Mouse (Mus musculus): ENCODE measurements around the gene Tnni2. TPM values are rescaled to one million over a fixed set of nuclear protein-coding genes. Genes with fewer than 3 reads are reported as not detected.
"Not testable (repeated sequence)": the region's sequence is repeated elsewhere in the genome, so short reads cannot be mapped to it uniquely, and the experiment has no call there.

Gene Tnni2
- total and polyA plus RNA-seq, 3 experiments = 1.0 to 3.5 TPM; not detected in 1

- Histone ChIP-seq H3K36me3 (replicated peaks) (no peaks in the 10 kb centered on the region), H3K4me3 (ENCODE audit: low read depth, low read length) (no peak overlapping the region; the same call in 1 of the 2 replicates), H3K9me3 (replicated peaks) (no peaks in the 10 kb centered on the region), H3K27me3 (ENCODE audit: insufficient read depth, low read length) (no peaks in the 10 kb centered on the region), H3K4me1 (ENCODE audit: insufficient read depth, low read depth, low read length) (peaks cover 89% of the 10 kb centered on the region)
- DNase-seq (ENCODE audit: low spot score) (peak; percentile 61), ATAC-seq (ENCODE audit: extremely low read depth, insufficient number of reproducible peaks, low FRiP score, poor library complexity, severe bottlenecking) (peak; percentile 46; the same call in 1 of the 2 replicates)
- TF ChIP-seq GATA2 (IDR thresholded peaks at IDR 0.05; ENCODE audit: borderline replicate concordance, low read depth, low read length) = no peak
- TF ChIP-seq CTCF (IDR thresholded peaks at IDR 0.05; ENCODE audit: low read depth, low read length) = no peak
- TF ChIP-seq GATA1 (IDR thresholded peaks at IDR 0.05; ENCODE audit: borderline replicate concordance, low read length) = no peak
- no peak for TF ChIP-seq TAL1 (conservative IDR thresholded peaks at IDR 0.05; ENCODE audit: low read depth, low read length)
- no peak for TF ChIP-seq POLR2AphosphoS5 (IDR thresholded peaks at IDR 0.05; ENCODE audit: insufficient replicate concordance, low read depth, low read length)
Measured at GRCm38 (mm10) chr7:142399250-142399649, 42.4 kb upstream of the Tnni2 start.

GRCm38 (mm10) chr7:142400112-142400749 is 41.4 kb upstream of the Tnni2 start:
- no peaks in the 10 kb centered on the region for H3K36me3 ChIP-seq (replicated peaks)
- peaks cover 85% of the 10 kb centered on the region for H3K4me1 ChIP-seq (ENCODE audit: insufficient read depth, low read depth, low read length)
- H3K27me3 ChIP-seq (ENCODE audit: insufficient read depth, low read length) = no peaks in the 10 kb centered on the region
- ATAC-seq (ENCODE audit: extremely low read depth, insufficient number of reproducible peaks, low FRiP score, poor library complexity, severe bottlenecking) (no peak), DNase-seq (ENCODE audit: low spot score) (no peak)
- TF ChIP-seq GATA2 (IDR thresholded peaks at IDR 0.05; ENCODE audit: borderline replicate concordance, low read depth, low read length) = no peak
- no peak for TF ChIP-seq TAL1 (conservative IDR thresholded peaks at IDR 0.05; ENCODE audit: low read depth, low read length)
- no peak for TF ChIP-seq GATA1 (IDR thresholded peaks at IDR 0.05; ENCODE audit: borderline replicate concordance, low read length)
- no peak for TF ChIP-seq CTCF (IDR thresholded peaks at IDR 0.05; ENCODE audit: low read depth, low read length)
- no peak for TF ChIP-seq POLR2AphosphoS5 (IDR thresholded peaks at IDR 0.05; ENCODE audit: insufficient replicate concordance, low read depth, low read length)
- H3K4me3 ChIP-seq (ENCODE audit: low read depth, low read length) = no peak overlapping the region
- H3K9me3 ChIP-seq (replicated peaks) = no peaks in the 10 kb centered on the region

GRCm38 (mm10) chr7:142400750-142401142 is 40.9 kb upstream of the Tnni2 start:
- Histone ChIP-seq H3K4me3 (ENCODE audit: low read depth, low read length) (no peak overlapping the region), H3K4me1 (ENCODE audit: insufficient read depth, low read depth, low read length) (peaks cover 81% of the 10 kb centered on the region), H3K36me3 (replicated peaks) (no peaks in the 10 kb centered on the region), H3K9me3 (replicated peaks) (no peaks in the 10 kb centered on the region), H3K27me3 (ENCODE audit: insufficient read depth, low read length) (no peaks in the 10 kb centered on the region)
- DNase-seq (ENCODE audit: low spot score) (no peak), ATAC-seq (ENCODE audit: extremely low read depth, insufficient number of reproducible peaks, low FRiP score, poor library complexity, severe bottlenecking) (no peak)
- TF ChIP-seq TAL1 (conservative IDR thresholded peaks at IDR 0.05; ENCODE audit: low read depth, low read length) = no peak
- no peak for TF ChIP-seq GATA1 (IDR thresholded peaks at IDR 0.05; ENCODE audit: borderline replicate concordance, low read length)
- TF ChIP-seq POLR2AphosphoS5 (IDR thresholded peaks at IDR 0.05; ENCODE audit: insufficient replicate concordance, low read depth, low read length) = no peak
- TF ChIP-seq CTCF (IDR thresholded peaks at IDR 0.05; ENCODE audit: low read depth, low read length) = no peak
- TF ChIP-seq GATA2 (IDR thresholded peaks at IDR 0.05; ENCODE audit: borderline replicate concordance, low read depth, low read length) = no peak

- DNase-seq (ENCODE audit: low spot score) (no peak), ATAC-seq (ENCODE audit: extremely low read depth, insufficient number of reproducible peaks, low FRiP score, poor library complexity, severe bottlenecking) (peak; percentile 59; the same call in 1 of the 2 replicates)
- Histone ChIP-seq H3K36me3 (replicated peaks) (no peaks in the 10 kb centered on the region), H3K9me3 (replicated peaks) (no peaks in the 10 kb centered on the region), H3K27me3 (ENCODE audit: insufficient read depth, low read length) (no peaks in the 10 kb centered on the region), H3K4me1 (ENCODE audit: insufficient read depth, low read depth, low read length) (peaks cover 62% of the 10 kb centered on the region), H3K4me3 (ENCODE audit: low read depth, low read length) (no peak overlapping the region)
- TF ChIP-seq GATA1 (IDR thresholded peaks at IDR 0.05; ENCODE audit: borderline replicate concordance, low read length) (no peak), POLR2AphosphoS5 (IDR thresholded peaks at IDR 0.05; ENCODE audit: insufficient replicate concordance, low read depth, low read length) (no peak), TAL1 (conservative IDR thresholded peaks at IDR 0.05; ENCODE audit: low read depth, low read length) (no peak), CTCF (IDR thresholded peaks at IDR 0.05; ENCODE audit: low read depth, low read length) (no peak), GATA2 (IDR thresholded peaks at IDR 0.05; ENCODE audit: borderline replicate concordance, low read depth, low read length) (no peak)
Measured at GRCm38 (mm10) chr7:142403591-142403990, 38.0 kb upstream of the Tnni2 start.

GRCm38 (mm10) chr7:142405134-142405533 is 36.5 kb upstream of the Tnni2 start:
- ATAC-seq (ENCODE audit: extremely low read depth, insufficient number of reproducible peaks, low FRiP score, poor library complexity, severe bottlenecking); H3K27me3 ChIP-seq (ENCODE audit: insufficient read depth, low read length); H3K9me3 ChIP-seq (replicated peaks); DNase-seq (ENCODE audit: low spot score); H3K4me3 ChIP-seq (ENCODE audit: low read depth, low read length); H3K36me3 ChIP-seq (replicated peaks): not testable (repeated sequence)
- H3K4me1 ChIP-seq (ENCODE audit: insufficient read depth, low read depth, low read length) = peaks cover 56% of the 10 kb centered on the region

- no peaks in the 10 kb centered on the region for H3K9me3 ChIP-seq (replicated peaks)
- H3K36me3 ChIP-seq (replicated peaks) = no peaks in the 10 kb centered on the region
- TF ChIP-seq CTCF (IDR thresholded peaks at IDR 0.05; ENCODE audit: low read depth, low read length) (no peak), TAL1 (conservative IDR thresholded peaks at IDR 0.05; ENCODE audit: low read depth, low read length) (no peak), POLR2AphosphoS5 (IDR thresholded peaks at IDR 0.05; ENCODE audit: insufficient replicate concordance, low read depth, low read length) (no peak), GATA2 (IDR thresholded peaks at IDR 0.05; ENCODE audit: borderline replicate concordance, low read depth, low read length) (no peak)
- H3K27me3 ChIP-seq (ENCODE audit: insufficient read depth, low read length) = no peaks in the 10 kb centered on the region
- ATAC-seq (ENCODE audit: extremely low read depth, insufficient number of reproducible peaks, low FRiP score, poor library complexity, severe bottlenecking) (no peak), DNase-seq (ENCODE audit: low spot score) (no peak)
- no peak overlapping the region for H3K4me3 ChIP-seq (ENCODE audit: low read depth, low read length)
- H3K4me1 ChIP-seq (ENCODE audit: insufficient read depth, low read depth, low read length) = peaks cover 44% of the 10 kb centered on the region
Measured at GRCm38 (mm10) chr7:142407935-142408334, 33.7 kb upstream of the Tnni2 start.

Data from G1E (cell line).